Mouse (Mus musculus) embryonic facial prominence, embryonic 12.5 days (tissue): Measurements from ENCODE around the gene Stim1. TPM values are rescaled to one million over a fixed set of nuclear protein-coding genes. Genes with fewer than 3 reads are reported as not detected.
"Not testable (repeated sequence)": the region's sequence is repeated elsewhere in the genome, so short reads cannot be mapped to it uniquely, and the experiment has no call there.

Source experiments
- ATAC-seq: fragments of 200-750 bp; cut with Nextera tagmentation; 2 replicates; pipeline ENCODE4 v1.8.0; 2017; ENCODE audit not compliant: insufficient number of reproducible peaks, insufficient read depth, low FRiP score, low TSS enrichment
- H3K27ac ChIP-seq: fragments of 300-500 bp; sonication (generic); 2 replicates; pipeline ENCODE4 v1.5.1; 2016; ENCODE audit warnings: mild to moderate bottlenecking
- H3K27me3 ChIP-seq: fragments of 300-500 bp; sonication (generic); 2 replicates; pipeline ENCODE4 v1.6.1; 2016; ENCODE audit warnings: mild to moderate bottlenecking, moderate library complexity
- H3K36me3 ChIP-seq: fragments of 300-500 bp; sonication (generic); 2 replicates; pipeline ENCODE4 v1.6.1; 2016; ENCODE audit warnings: mild to moderate bottlenecking
- H3K4me1 ChIP-seq: fragments of 300-500 bp; sonication (generic); 2 replicates; pipeline ENCODE4 v1.6.1; 2016
- H3K4me2 ChIP-seq: fragments of 300-500 bp; sonication (generic); replicated peaks from 2 replicates; pipeline ENCODE4 v1.6.1; 2016; ENCODE audit warnings: mild to moderate bottlenecking, moderate library complexity
- H3K4me3 ChIP-seq: fragments of 300-500 bp; sonication (generic); 2 replicates; pipeline ENCODE4 v1.5.1; 2016; ENCODE audit warnings: mild to moderate bottlenecking
- H3K9ac ChIP-seq: fragments of 300-500 bp; sonication (generic); 2 replicates; pipeline ENCODE4 v1.6.1; 2016; ENCODE audit warnings: mild to moderate bottlenecking, moderate library complexity
- H3K9me3 ChIP-seq: fragments of 300-500 bp; sonication (generic); 2 replicates; pipeline ENCODE4 v1.6.1; 2016; ENCODE audit warnings: mild to moderate bottlenecking, moderate library complexity
- WGBS: fragments of 180-500 bp; shearing (Covaris S2); methylation state at CpG from one replicate; pipeline ENCODE4 v1.1.7; 2016; 5-methylcytosine and 5-hydroxymethylcytosine counted together
- polyA plus RNA-seq: library from polyadenylated mRNA; unstranded; fragments of >200 nt; fragmentation: Nextera tagmentation; extraction: Ambion mirVana; gene quantifications from 2 replicates; pipeline ENCODE4 v1.2.1, GENCODE M21; 2016

Stim1 gene
- polyA plus RNA-seq, 1 experiment from 2014 or later: 24.6 TPM

- no peaks in the 10 kb centered on the region for H3K36me3 ChIP-seq
- ATAC-seq: no peak
Observed at GRCm38 (mm10) chr7:102373382-102374072, 105.9 kb downstream of the Stim1 start.

GRCm38 (mm10) chr7:102383221-102383620, 115.6 kb downstream of the Stim1 start:
- Histone ChIP-seq H3K36me3 (no peaks in the 10 kb centered on the region), H3K27ac (no peak overlapping the region), H3K4me3 (no peak overlapping the region), H3K4me2 (no peak overlapping the region), H3K27me3 (no peaks in the 10 kb centered on the region), H3K9me3 (no peaks in the 10 kb centered on the region), H3K4me1 (no peaks in the 10 kb centered on the region), H3K9ac (no peak overlapping the region)
- WGBS: 83% methylated on average over 7 of the region's 7 CpGs
- no peak for ATAC-seq

More at GRCm38 (mm10) chr7:102373382-102374072, 105.9 kb downstream of the Stim1 start:
- 93% methylated on average over 3 of the region's 3 CpGs for WGBS
- Histone ChIP-seq H3K4me1 (no peaks in the 10 kb centered on the region), H3K4me3 (no peak overlapping the region), H3K27ac (no peak overlapping the region), H3K9ac (no peak overlapping the region), H3K9me3 (no peaks in the 10 kb centered on the region), H3K4me2 (no peak overlapping the region), H3K27me3 (no peaks in the 10 kb centered on the region)

GRCm38 (mm10) chr7:102385973-102386372, 118.4 kb downstream of the Stim1 start:
- Histone ChIP-seq H3K4me2 (no peak overlapping the region), H3K4me1 (no peaks in the 10 kb centered on the region), H3K27me3 (no peaks in the 10 kb centered on the region), H3K36me3 (no peaks in the 10 kb centered on the region), H3K9ac (no peak overlapping the region), H3K4me3 (no peak overlapping the region), H3K9me3 (no peaks in the 10 kb centered on the region), H3K27ac (no peak overlapping the region)
- 88% methylated on average over 3 of the region's 3 CpGs for WGBS
- no peak for ATAC-seq

GRCm38 (mm10) chr7:102389082-102389481, 121.5 kb downstream of the Stim1 start:
- no peaks in the 10 kb centered on the region for H3K36me3 ChIP-seq
- H3K9ac ChIP-seq: no peak overlapping the region
- H3K27me3 ChIP-seq: no peaks in the 10 kb centered on the region
- no peak overlapping the region for H3K27ac ChIP-seq
- H3K4me3 ChIP-seq: no peak overlapping the region
- H3K9me3 ChIP-seq: no peaks in the 10 kb centered on the region
- no peaks in the 10 kb centered on the region for H3K4me1 ChIP-seq
- ATAC-seq: no peak
- WGBS: 78% methylated on average over 5 of the region's 5 CpGs
- H3K4me2 ChIP-seq: no peak overlapping the region

GRCm38 (mm10) chr7:102393898-102394297, 126.3 kb downstream of the Stim1 start:
- WGBS: 89% methylated on average over 2 of the region's 2 CpGs
- no peak overlapping the region for H3K27ac ChIP-seq
- no peak overlapping the region for H3K4me2 ChIP-seq
- H3K36me3 ChIP-seq: no peaks in the 10 kb centered on the region
- H3K4me1 ChIP-seq: no peaks in the 10 kb centered on the region
- H3K9me3 ChIP-seq: no peaks in the 10 kb centered on the region
- H3K27me3 ChIP-seq: no peaks in the 10 kb centered on the region
- H3K4me3 ChIP-seq: no peak overlapping the region
- H3K9ac ChIP-seq: no peak overlapping the region
- no peak for ATAC-seq

GRCm38 (mm10) chr7:102395894-102396293, 128.3 kb downstream of the Stim1 start:
- ATAC-seq: no peak
- Histone ChIP-seq H3K4me2 (no peak overlapping the region), H3K27me3 (no peaks in the 10 kb centered on the region), H3K9me3 (no peaks in the 10 kb centered on the region), H3K27ac (no peak overlapping the region), H3K36me3 (no peaks in the 10 kb centered on the region), H3K9ac (no peak overlapping the region), H3K4me3 (no peak overlapping the region), H3K4me1 (no peaks in the 10 kb centered on the region)
- WGBS: 78% methylated on average over 7 of the region's 7 CpGs

- Histone ChIP-seq H3K9me3 (no peaks in the 10 kb centered on the region), H3K36me3 (no peaks in the 10 kb centered on the region), H3K9ac (no peak overlapping the region), H3K27ac (no peak overlapping the region), H3K4me2 (no peak overlapping the region), H3K27me3 (no peaks in the 10 kb centered on the region), H3K4me1 (no peaks in the 10 kb centered on the region), H3K4me3 (no peak overlapping the region)
- WGBS: 96% methylated on average over 3 of the region's 3 CpGs
- ATAC-seq: no peak
Observed at GRCm38 (mm10) chr7:102396331-102396730, 128.7 kb downstream of the Stim1 start.

GRCm38 (mm10) chr7:102399180-102399731, 131.7 kb downstream of the Stim1 start:
- 17% methylated on average over 3 of the region's 3 CpGs for WGBS
- no peak overlapping the region for H3K4me3 ChIP-seq

GRCm38 (mm10) chr7:102404118-102404517, 136.5 kb downstream of the Stim1 start:
- no peak overlapping the region for H3K27ac ChIP-seq
- H3K9ac ChIP-seq: no peak overlapping the region
- no peak overlapping the region for H3K4me3 ChIP-seq
- no peaks in the 10 kb centered on the region for H3K9me3 ChIP-seq
- no peak for ATAC-seq
- no peaks in the 10 kb centered on the region for H3K36me3 ChIP-seq
- H3K4me1 ChIP-seq: no peaks in the 10 kb centered on the region
- 97% methylated on average over 2 of the region's 2 CpGs for WGBS
- H3K27me3 ChIP-seq: no peaks in the 10 kb centered on the region
- no peak overlapping the region for H3K4me2 ChIP-seq

More at GRCm38 (mm10) chr7:102399180-102399731, 131.7 kb downstream of the Stim1 start:
- H3K27ac ChIP-seq: no peak overlapping the region
- no peaks in the 10 kb centered on the region for H3K36me3 ChIP-seq
- H3K27me3 ChIP-seq: no peaks in the 10 kb centered on the region
- no peak overlapping the region for H3K4me2 ChIP-seq
- no peak for ATAC-seq
- no peak overlapping the region for H3K9ac ChIP-seq
- no peaks in the 10 kb centered on the region for H3K4me1 ChIP-seq
- H3K9me3 ChIP-seq: no peaks in the 10 kb centered on the region

GRCm38 (mm10) chr7:102407440-102407839, 139.8 kb downstream of the Stim1 start:
- no peak overlapping the region for H3K4me3 ChIP-seq
- H3K27me3 ChIP-seq: no peaks in the 10 kb centered on the region
- H3K9me3 ChIP-seq: no peaks in the 10 kb centered on the region
- H3K4me2 ChIP-seq: no peak overlapping the region
- H3K36me3 ChIP-seq: no peaks in the 10 kb centered on the region
- no peak overlapping the region for H3K27ac ChIP-seq
- no peak overlapping the region for H3K9ac ChIP-seq
- ATAC-seq: no peak
- no peaks in the 10 kb centered on the region for H3K4me1 ChIP-seq

- not testable (repeated sequence) for H3K9me3 ChIP-seq, H3K36me3 ChIP-seq, H3K27me3 ChIP-seq, ATAC-seq, H3K4me1 ChIP-seq, H3K27ac ChIP-seq, H3K4me2 ChIP-seq, H3K4me3 ChIP-seq, H3K9ac ChIP-seq
- WGBS: 88% methylated on average over 9 of the region's 9 CpGs
Observed at GRCm38 (mm10) chr7:102415272-102415671, 147.7 kb downstream of the Stim1 start.

GRCm38 (mm10) chr7:102415841-102416240, 148.2 kb downstream of the Stim1 start:
- no peak for ATAC-seq
- WGBS: 42% methylated on average over 6 of the region's 6 CpGs
- Histone ChIP-seq H3K4me3 (no peak overlapping the region), H3K4me2 (no peak overlapping the region), H3K4me1 (no peaks in the 10 kb centered on the region), H3K27ac (no peak overlapping the region), H3K27me3 (no peaks in the 10 kb centered on the region), H3K36me3 (no peaks in the 10 kb centered on the region), H3K9ac (no peak overlapping the region), H3K9me3 (no peaks in the 10 kb centered on the region)
